Mouse (Mus musculus) layer of hippocampus, postnatal 25 days (tissue): ENCODE data around the gene Tmc5. TPM values are rescaled to one million over a fixed set of nuclear protein-coding genes. Genes with fewer than 3 reads are reported as not detected.
A peak's percentile ranks its signal among the peaks of the same experiment; 100 is the strongest.

Source experiments
- DNase-seq, 2 experiments: peaks; one replicate each; pipeline ENCODE4 v3.0.0; 2022; ENCODE audit warnings: mixed read lengths in 2 of 2, low spot score in 1 of 2; ENCODE audit errors: extremely low spot score in 1 of 2
- total RNA-seq, 2 experiments: library from RNA; stranded (reverse); gene quantifications; 2 replicates each; pipeline ENCODE4 v1.2.3; 2021

Gene Tmc5
- under 1 TPM; 0.44 to 0.54 TPM for total RNA-seq

- DNase-seq: no peak
These were observed at the start of gene Tmc5 for GRCm38 (mm10) chr7:118597201-118597600. Tmc5 (plus strand) TSS chr7:118597297.

- no peak for DNase-seq
These were observed 49.6 kb upstream of the Tmc5 start for GRCm38 (mm10) chr7:118547451-118547850.

- no peak for DNase-seq
These were observed 43.2 kb upstream of the Tmc5 start for GRCm38 (mm10) chr7:118553881-118554280.

GRCm38 (mm10) chr7:118554290-118554689, 42.8 kb upstream of the Tmc5 start:
- no peak for DNase-seq

GRCm38 (mm10) chr7:118569121-118569543, 28.0 kb upstream of the Tmc5 start:
- no peak for DNase-seq

- no peak for DNase-seq
These were observed 25.7 kb upstream of the Tmc5 start for GRCm38 (mm10) chr7:118571350-118571749.

- DNase-seq: no peak
These were observed 25.1 kb upstream of the Tmc5 start for GRCm38 (mm10) chr7:118572039-118572438.

- DNase-seq: no peak
These were observed 18.8 kb upstream of the Tmc5 start for GRCm38 (mm10) chr7:118578269-118578668.

- no peak for DNase-seq
These were observed 17.2 kb upstream of the Tmc5 start for GRCm38 (mm10) chr7:118579938-118580337.

- DNase-seq: no peak
These were observed 13.3 kb upstream of the Tmc5 start for GRCm38 (mm10) chr7:118583821-118584220.

- DNase-seq: peak; percentile 77 to 81
These were observed 12.7 kb upstream of the Tmc5 start, which contains the start of gene Tmc7 for GRCm38 (mm10) chr7:118584257-118584907. Tmc7 (minus strand) TSS chr7:118584736.

- no peak for DNase-seq
These were observed 12.2 kb upstream of the Tmc5 start for GRCm38 (mm10) chr7:118584926-118585325.

- no peak for DNase-seq
These were observed 11.2 kb upstream of the Tmc5 start for GRCm38 (mm10) chr7:118585856-118586255.

- DNase-seq: no peak
These were observed 6.3 kb upstream of the Tmc5 start for GRCm38 (mm10) chr7:118590726-118591305.

- DNase-seq: no peak
These were observed 5.0 kb upstream of the Tmc5 start for GRCm38 (mm10) chr7:118592146-118592545.

GRCm38 (mm10) chr7:118593567-118594407, 3.3 kb upstream of the Tmc5 start:
- DNase-seq: peak; percentile 43 to 54

- DNase-seq: no peak
These were observed 2.5 kb upstream of the Tmc5 start for GRCm38 (mm10) chr7:118594611-118595010.

- DNase-seq: peak; percentile 90 to 99
These were observed 1.9 kb upstream of the Tmc5 start for GRCm38 (mm10) chr7:118595228-118595627.

- DNase-seq: no peak
These were observed 826 bp upstream of the Tmc5 start for GRCm38 (mm10) chr7:118596271-118596670.

GRCm38 (mm10) chr7:118599954-118600631, 3.0 kb downstream of the Tmc5 start:
- no peak for DNase-seq

- DNase-seq: no peak
These were observed 7.7 kb downstream of the Tmc5 start for GRCm38 (mm10) chr7:118604842-118605241.
